Mouse (Mus musculus): Measurements from ENCODE around the gene Lce3e. TPM values are rescaled to one million over a fixed set of nuclear protein-coding genes. Genes with fewer than 3 reads are reported as not detected.
A peak's percentile ranks its signal among the peaks of the same experiment; 100 is the strongest.

Lce3e gene
- polyA plus RNA-seq, 2 experiments, result not detected

DNA sequence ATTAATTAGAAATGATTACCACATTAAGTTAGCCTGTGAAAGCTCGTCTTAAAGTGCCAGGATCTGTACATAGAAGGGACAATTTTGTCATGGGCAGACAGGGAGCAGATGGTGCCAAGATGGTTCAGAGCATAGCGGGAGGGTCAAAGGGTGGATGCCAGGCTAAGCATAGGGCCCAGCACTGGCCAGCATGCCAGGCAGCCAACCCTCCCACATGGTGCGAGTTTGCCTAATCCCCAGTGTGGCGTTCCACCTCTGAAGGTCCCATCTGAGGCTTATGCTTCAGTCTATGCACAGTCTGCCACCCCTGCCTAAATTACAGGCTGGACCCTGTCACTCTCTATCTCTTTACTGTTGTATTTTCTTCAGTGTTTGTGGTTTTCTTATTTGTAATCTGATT, 36.0 kb downstream of the Lce3e start:
- Histone ChIP-seq H3K36me3 (replicated peaks; ENCODE audit: control insufficient read depth, insufficient read depth, low read depth) (no peaks in the 10 kb centered on the region), H3K27ac (no peak overlapping the region), H3K4me3 (ENCODE audit: insufficient read depth in 1 of 2, low read depth in 2 of 2, low read length in 2 of 2) (no peak overlapping the region), H3K4me1 (replicated peaks; ENCODE audit: control insufficient read depth in 2 of 2, insufficient read depth in 2 of 2, low read length in 1 of 2) (no peaks in the 10 kb centered on the region), H3K9me3 (ENCODE audit: control insufficient read depth, low read length) (no peaks in the 10 kb centered on the region), H3K27me3 (ENCODE audit: control insufficient read depth, insufficient read depth, low read length) (no peaks in the 10 kb centered on the region), H3K9ac (replicated peaks) (no peak overlapping the region), H3K4me2 (ENCODE audit: low read depth) (no peak overlapping the region)
- ATAC-seq (ENCODE audit: insufficient read depth) (no peak), DNase-seq (ENCODE audit: low read depth in 3 of 3, low spot score in 3 of 3) (no peak)
- TF ChIP-seq CTCF (IDR thresholded peaks at IDR 0.05; ENCODE audit: low read depth), result no peak
- TF ChIP-seq EP300 (IDR thresholded peaks at IDR 0.05; ENCODE audit: low read depth), result no peak
- WGBS (ENCODE audit: insufficient replicate concordance), result 55% methylated on average over 4 of the region's 4 CpGs

DNA sequence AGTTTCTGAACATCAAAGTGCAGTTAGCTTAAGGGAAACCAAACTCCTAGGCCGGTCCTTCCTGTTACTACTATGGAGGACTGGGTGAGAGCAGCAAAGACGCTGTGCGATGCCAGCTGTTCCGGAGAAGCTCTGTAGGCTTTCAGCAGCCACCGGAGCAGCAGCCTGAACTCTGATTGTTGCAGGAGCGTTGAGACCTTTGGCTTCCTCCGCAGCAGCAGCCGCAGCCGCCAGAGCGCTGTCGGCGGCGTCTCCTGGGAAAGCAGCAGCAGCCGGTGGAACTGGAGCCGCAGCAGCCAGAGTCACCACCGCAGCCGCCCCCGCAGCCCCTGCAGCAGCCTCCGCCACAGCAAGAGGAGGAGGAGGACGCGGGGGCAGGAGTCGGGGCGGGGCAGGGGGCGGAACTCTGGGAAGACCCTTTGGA, 47.5 kb downstream of the Lce3e start:
- no peak overlapping the region for H3K27ac ChIP-seq
- no peak for DNase-seq (ENCODE audit: low read depth in 3 of 3, low spot score in 3 of 3)
- H3K4me1 ChIP-seq (replicated peaks; ENCODE audit: control insufficient read depth in 2 of 2, insufficient read depth in 2 of 2, low read length in 1 of 2), result no peaks in the 10 kb centered on the region
- H3K4me3 ChIP-seq (ENCODE audit: insufficient read depth in 1 of 2, low read depth in 2 of 2, low read length in 2 of 2), result peak overlapping the region; percentile 9 to 20; a peak in 2 of 4 replicates
- WGBS (ENCODE audit: insufficient replicate concordance), result 2% methylated on average over 23 of the region's 24 CpGs
- H3K9ac ChIP-seq (replicated peaks), result no peak overlapping the region
- H3K4me2 ChIP-seq (ENCODE audit: low read depth), result peak overlapping the region; percentile 48
- H3K36me3 ChIP-seq (replicated peaks; ENCODE audit: control insufficient read depth, insufficient read depth, low read depth), result no peaks in the 10 kb centered on the region
- no peak for ATAC-seq (ENCODE audit: insufficient read depth)
- H3K9me3 ChIP-seq (ENCODE audit: control insufficient read depth, low read length), result no peaks in the 10 kb centered on the region
- no peaks in the 10 kb centered on the region for H3K27me3 ChIP-seq (ENCODE audit: control insufficient read depth, insufficient read depth, low read length)
- no peak for TF ChIP-seq EP300 (IDR thresholded peaks at IDR 0.05; ENCODE audit: low read depth)
- TF ChIP-seq CTCF (IDR thresholded peaks at IDR 0.05; ENCODE audit: low read depth), result no peak

DNA sequence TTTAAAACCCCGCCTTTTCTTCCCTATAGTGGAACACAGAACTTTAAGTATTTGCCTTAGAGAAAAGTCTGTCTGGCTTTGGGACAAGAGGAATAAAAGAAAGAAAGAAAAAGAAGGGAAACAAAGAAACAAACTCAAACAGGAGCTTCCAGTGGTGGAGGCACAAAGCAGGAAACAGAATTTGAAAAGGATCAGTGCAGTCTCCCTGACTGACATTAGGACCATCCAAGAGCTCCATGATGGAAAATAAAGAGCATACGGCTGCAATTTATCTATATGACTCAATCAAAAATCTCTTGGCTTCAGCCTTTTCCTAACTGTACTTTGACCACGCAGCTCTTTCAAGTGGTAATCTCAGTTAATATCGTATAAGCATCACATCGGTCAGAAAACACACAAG, 48.0 kb downstream of the Lce3e start:
- DNase-seq (ENCODE audit: low read depth in 3 of 3, low spot score in 3 of 3) (no peak), ATAC-seq (ENCODE audit: insufficient read depth) (no peak)
- no peaks in the 10 kb centered on the region for H3K9me3 ChIP-seq (ENCODE audit: control insufficient read depth, low read length)
- no peaks in the 10 kb centered on the region for H3K36me3 ChIP-seq (replicated peaks; ENCODE audit: control insufficient read depth, insufficient read depth, low read depth)
- H3K27me3 ChIP-seq (ENCODE audit: control insufficient read depth, insufficient read depth, low read length), result no peaks in the 10 kb centered on the region
- no peak overlapping the region for H3K9ac ChIP-seq (replicated peaks)
- TF ChIP-seq EP300 (IDR thresholded peaks at IDR 0.05; ENCODE audit: low read depth) (no peak), CTCF (IDR thresholded peaks at IDR 0.05; ENCODE audit: low read depth) (no peak)
- H3K4me3 ChIP-seq (ENCODE audit: insufficient read depth in 1 of 2, low read depth in 2 of 2, low read length in 2 of 2), result no peak overlapping the region
- peak overlapping the region; percentile 48 for H3K4me2 ChIP-seq (ENCODE audit: low read depth)
- WGBS (ENCODE audit: insufficient replicate concordance), result 36% methylated on average over 5 of the region's 5 CpGs
- H3K27ac ChIP-seq, result no peak overlapping the region
- H3K4me1 ChIP-seq (replicated peaks; ENCODE audit: control insufficient read depth in 2 of 2, insufficient read depth in 2 of 2, low read length in 1 of 2), result no peaks in the 10 kb centered on the region

DNA sequence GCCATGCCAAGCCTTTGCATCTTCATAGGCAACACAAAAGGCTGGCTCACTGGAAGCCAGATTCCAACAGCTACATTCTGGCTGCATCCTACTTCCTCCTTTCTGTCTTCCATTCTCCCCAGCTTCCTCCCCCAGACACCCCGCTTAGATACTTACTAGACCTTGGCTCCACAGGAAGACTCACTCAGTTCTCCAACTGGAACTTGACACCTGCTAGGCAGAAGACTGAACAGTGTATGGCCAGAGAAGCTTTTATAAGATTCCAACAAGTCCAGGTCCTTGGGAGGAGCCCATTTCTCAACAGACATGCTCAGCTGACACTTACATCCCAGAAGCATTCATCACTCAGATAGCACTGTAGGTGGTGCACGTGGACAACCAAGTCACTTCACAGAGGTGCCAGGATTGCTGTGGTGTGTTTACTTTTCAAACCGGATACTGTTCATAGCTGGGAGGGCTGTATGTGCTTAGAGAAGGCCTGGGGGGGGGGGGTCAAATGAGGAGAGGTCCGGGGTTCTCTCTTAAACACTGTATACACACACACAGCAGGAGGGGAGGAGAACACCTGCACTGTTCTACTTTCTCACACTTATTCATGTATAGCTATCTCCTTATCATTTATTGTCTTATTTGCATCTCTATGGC, 48.7 kb downstream of the Lce3e start, which contains the start of gene Crct1:
Crct1 (minus strand) TSS at position 228 of the 645 bp plus-strand sequence.
- H3K9me3 ChIP-seq (ENCODE audit: control insufficient read depth, low read length), result no peaks in the 10 kb centered on the region
- no peak within 1 kb of the TSS for H3K9ac ChIP-seq (replicated peaks)
- TF ChIP-seq CTCF (IDR thresholded peaks at IDR 0.05; ENCODE audit: low read depth) (no peak), EP300 (IDR thresholded peaks at IDR 0.05; ENCODE audit: low read depth) (no peak)
- H3K4me1 ChIP-seq (replicated peaks; ENCODE audit: control insufficient read depth in 2 of 2, insufficient read depth in 2 of 2, low read length in 1 of 2), result no peaks in the 10 kb centered on the region
- no peaks in the 10 kb centered on the region for H3K27me3 ChIP-seq (ENCODE audit: control insufficient read depth, insufficient read depth, low read length)
- peak within 1 kb of the TSS; percentile 48 for H3K4me2 ChIP-seq (ENCODE audit: low read depth)
- H3K27ac ChIP-seq, result no peak within 1 kb of the TSS
- DNase-seq (ENCODE audit: low read depth in 3 of 3, low spot score in 3 of 3), result no peak
- ATAC-seq (ENCODE audit: insufficient read depth), result no peak
- WGBS (ENCODE audit: insufficient replicate concordance), result 45% methylated on average over 4 of the region's 4 CpGs
- H3K36me3 ChIP-seq (replicated peaks; ENCODE audit: control insufficient read depth, insufficient read depth, low read depth), result no peaks in the 10 kb centered on the region
- peak within 1 kb of the TSS in 1 of 2 experiments; percentile 20; a peak in 2 of 4 replicates for H3K4me3 ChIP-seq (ENCODE audit: insufficient read depth in 1 of 2, low read depth in 2 of 2, low read length in 2 of 2)

Other genes starting within 250 kb of the Lce3e start
- gene Lce1f, start 246.7 kb upstream of the Lce3e start, polyA plus RNA-seq (2012; rRNA removed), result not detected in 2 replicates
- not detected in 2 replicates for gene Lce1f, start 246.7 kb upstream of the Lce3e start, polyA plus RNA-seq (2014; fragmentation: Nextera tagmentation; extraction: Ambion mirVana)
- gene Gm38119, start 228.0 kb upstream of the Lce3e start, polyA plus RNA-seq (2012; rRNA removed), result not detected in 2 replicates
- not detected in 2 replicates for gene Gm38119, start 228.0 kb upstream of the Lce3e start, polyA plus RNA-seq (2014; fragmentation: Nextera tagmentation; extraction: Ambion mirVana)
- gene Lce1g, start 214.7 kb upstream of the Lce3e start, polyA plus RNA-seq (2012; rRNA removed), result not detected in 2 replicates
- not detected in 2 replicates for gene Lce1g, start 214.7 kb upstream of the Lce3e start, polyA plus RNA-seq (2014; fragmentation: Nextera tagmentation; extraction: Ambion mirVana)
- not detected in 2 replicates for gene Lce1h, start 202.0 kb upstream of the Lce3e start, polyA plus RNA-seq (2012; rRNA removed)
- not detected in 2 replicates for gene Lce1h, start 202.0 kb upstream of the Lce3e start, polyA plus RNA-seq (2014; fragmentation: Nextera tagmentation; extraction: Ambion mirVana)
- not detected in 2 replicates for gene Lce1i, start 188.2 kb upstream of the Lce3e start, polyA plus RNA-seq (2012; rRNA removed)
- gene Lce1i, start 188.2 kb upstream of the Lce3e start, polyA plus RNA-seq (2014; fragmentation: Nextera tagmentation; extraction: Ambion mirVana), result not detected in 2 replicates
- gene Lce1j, start 176.5 kb upstream of the Lce3e start, polyA plus RNA-seq (2012; rRNA removed), result not detected in 2 replicates
- not detected in 2 replicates for gene Lce1j, start 176.5 kb upstream of the Lce3e start, polyA plus RNA-seq (2014; fragmentation: Nextera tagmentation; extraction: Ambion mirVana)
- gene Lce1k, start 159.2 kb upstream of the Lce3e start, polyA plus RNA-seq (2012; rRNA removed), result not detected in 2 replicates
- gene Lce1k, start 159.2 kb upstream of the Lce3e start, polyA plus RNA-seq (2014; fragmentation: Nextera tagmentation; extraction: Ambion mirVana), result not detected in 2 replicates
- gene Kprp, start 139.8 kb upstream of the Lce3e start, polyA plus RNA-seq (2012; rRNA removed), result not detected in 2 replicates
- not detected in 2 replicates for gene Kprp, start 139.8 kb upstream of the Lce3e start, polyA plus RNA-seq (2014; fragmentation: Nextera tagmentation; extraction: Ambion mirVana)
- not detected in 2 replicates for gene Lce1l, start 115.8 kb upstream of the Lce3e start, polyA plus RNA-seq (2012; rRNA removed)
- not detected in 2 replicates for gene Lce1l, start 115.8 kb upstream of the Lce3e start, polyA plus RNA-seq (2014; fragmentation: Nextera tagmentation; extraction: Ambion mirVana)
- not detected in 2 replicates for gene 2310050C09Rik, start 96.8 kb upstream of the Lce3e start, polyA plus RNA-seq (2012; rRNA removed)
- gene 2310050C09Rik, start 96.8 kb upstream of the Lce3e start, polyA plus RNA-seq (2014; fragmentation: Nextera tagmentation; extraction: Ambion mirVana), result not detected in 2 replicates
- not detected in 2 replicates for gene Lce3a, start 40.8 kb upstream of the Lce3e start, polyA plus RNA-seq (2012; rRNA removed)
- gene Lce3a, start 40.8 kb upstream of the Lce3e start, polyA plus RNA-seq (2014; fragmentation: Nextera tagmentation; extraction: Ambion mirVana), result not detected in 2 replicates
- not detected in 2 replicates for gene Lce3b, start 34.1 kb upstream of the Lce3e start, polyA plus RNA-seq (2012; rRNA removed)
- gene Lce3b, start 34.1 kb upstream of the Lce3e start, polyA plus RNA-seq (2014; fragmentation: Nextera tagmentation; extraction: Ambion mirVana), result not detected in 2 replicates
- not detected in 2 replicates for gene Lce3c, start 22.6 kb upstream of the Lce3e start, polyA plus RNA-seq (2012; rRNA removed)
- gene Lce3c, start 22.6 kb upstream of the Lce3e start, polyA plus RNA-seq (2014; fragmentation: Nextera tagmentation; extraction: Ambion mirVana), result not detected in 2 replicates
- not detected in 2 replicates for gene Lce3d, start 9.7 kb upstream of the Lce3e start, polyA plus RNA-seq (2012; rRNA removed)
- not detected in 2 replicates for gene Lce3d, start 9.7 kb upstream of the Lce3e start, polyA plus RNA-seq (2014; fragmentation: Nextera tagmentation; extraction: Ambion mirVana)
- gene Lce3f, start 25.2 kb downstream of the Lce3e start, polyA plus RNA-seq (2012; rRNA removed), result not detected in 2 replicates
- not detected in 2 replicates for gene Lce3f, start 25.2 kb downstream of the Lce3e start, polyA plus RNA-seq (2014; fragmentation: Nextera tagmentation; extraction: Ambion mirVana)
- not detected in 2 replicates for gene Crct1, start 48.6 kb downstream of the Lce3e start, polyA plus RNA-seq (2012; rRNA removed)
- gene Crct1, start 48.6 kb downstream of the Lce3e start, polyA plus RNA-seq (2014; fragmentation: Nextera tagmentation; extraction: Ambion mirVana), result not detected in 2 replicates
- not detected in 2 replicates for gene Lce1m, start 52.0 kb downstream of the Lce3e start, polyA plus RNA-seq (2012; rRNA removed)
- not detected in 2 replicates for gene Lce1m, start 52.0 kb downstream of the Lce3e start, polyA plus RNA-seq (2014; fragmentation: Nextera tagmentation; extraction: Ambion mirVana)
- gene Gm4858, start 101.8 kb downstream of the Lce3e start, polyA plus RNA-seq (2012; rRNA removed), result not detected in 2 replicates
- gene Gm4858, start 101.8 kb downstream of the Lce3e start, polyA plus RNA-seq (2014; fragmentation: Nextera tagmentation; extraction: Ambion mirVana), result not detected in 2 replicates
- gene Crnn, start 177.7 kb downstream of the Lce3e start, polyA plus RNA-seq (2012; rRNA removed), result not detected in 2 replicates
- not detected in 2 replicates for gene Crnn, start 177.7 kb downstream of the Lce3e start, polyA plus RNA-seq (2014; fragmentation: Nextera tagmentation; extraction: Ambion mirVana)
- not detected in 2 replicates for gene Flg2, start 230.2 kb downstream of the Lce3e start, polyA plus RNA-seq (2012; rRNA removed)
- gene Flg2, start 230.2 kb downstream of the Lce3e start, polyA plus RNA-seq (2014; fragmentation: Nextera tagmentation; extraction: Ambion mirVana), result not detected in 2 replicates